Mouse (Mus musculus): Measurements from ENCODE around the gene Ccer2. TPM values are rescaled to one million over a fixed set of nuclear protein-coding genes. Genes with fewer than 3 reads are reported as not detected.

Ccer2 gene
- total and polyA plus RNA-seq, 3 experiments, result 0.11 TPM; not detected in 2

DNA sequence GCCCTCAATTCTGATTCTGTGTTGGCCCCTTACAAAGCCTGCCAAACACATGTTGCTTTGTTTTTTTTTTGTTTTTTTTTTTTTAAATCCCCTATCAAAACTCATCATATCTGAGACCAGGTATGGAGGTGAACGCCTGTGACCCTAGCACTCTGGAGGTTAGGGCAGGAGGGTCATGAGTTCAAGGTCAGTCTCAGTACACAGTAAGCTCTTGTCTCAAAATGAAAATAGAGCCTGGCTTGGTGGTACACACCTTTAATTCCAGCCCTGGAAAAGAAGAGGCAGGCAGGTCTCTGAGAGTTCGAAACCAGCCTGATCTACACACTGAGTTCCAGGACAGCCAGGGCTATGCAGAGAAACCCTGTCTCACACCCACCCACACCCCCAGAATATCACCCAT lies 36.3 kb upstream of the Ccer2 start:
- DNase-seq (ENCODE audit: low read depth, low spot score), result no peak
- no peak overlapping the region for H3K9ac ChIP-seq (ENCODE audit: control insufficient read depth, low read depth, low read length, poor library complexity, severe bottlenecking)
- no peaks in the 10 kb centered on the region for H3K9me3 ChIP-seq (replicated peaks; ENCODE audit: insufficient read depth, low read length)

DNA sequence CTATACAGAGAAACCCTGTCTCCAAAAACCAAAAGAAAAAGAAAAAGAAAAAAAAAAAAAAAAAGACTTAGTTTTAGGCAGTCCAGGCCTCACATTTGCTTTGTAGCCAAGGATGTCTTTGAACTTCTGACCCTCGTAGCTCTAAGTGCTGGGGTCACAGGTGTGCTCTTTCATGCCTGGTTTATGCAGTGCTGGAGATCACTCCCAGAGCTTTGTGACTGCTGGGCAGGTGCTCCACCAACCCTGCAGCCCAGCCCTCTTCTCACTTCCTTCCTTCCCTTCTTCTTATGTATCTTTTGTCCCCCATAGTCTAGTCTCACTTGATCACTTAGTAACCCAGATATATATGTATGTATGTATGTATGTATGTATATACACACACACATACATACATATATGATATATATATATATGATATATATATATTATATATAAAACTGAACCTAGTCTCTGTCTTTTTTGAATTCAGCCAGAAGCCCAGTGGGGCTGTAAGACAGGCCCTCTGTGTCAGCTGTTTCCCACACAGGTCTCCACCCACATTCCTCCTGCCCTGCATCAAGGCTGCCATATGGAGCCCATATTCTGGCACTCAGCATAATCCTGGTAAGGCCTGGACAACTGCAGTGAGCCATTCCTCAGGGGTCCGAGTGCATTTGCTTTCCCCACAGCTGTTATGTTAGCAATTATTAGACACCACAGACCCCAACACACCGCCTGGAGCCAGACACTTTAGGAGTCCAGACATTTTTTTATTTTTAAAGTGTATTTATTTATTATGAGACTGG lies 35.0 kb upstream of the Ccer2 start:
- no peak overlapping the region for H3K27ac ChIP-seq (ENCODE audit: control insufficient read depth, low read depth, low read length)
- H3K9me3 ChIP-seq (replicated peaks; ENCODE audit: insufficient read depth, low read length), result no peaks in the 10 kb centered on the region
- H3K27me3 ChIP-seq (ENCODE audit: control insufficient read depth in 1 of 2, insufficient read depth in 2 of 2, low read length in 2 of 2), result no peaks in the 10 kb centered on the region; a peak in 1 of 4 replicates
- no peaks in the 10 kb centered on the region for H3K36me3 ChIP-seq (ENCODE audit: control insufficient read depth in 1 of 2, insufficient read depth in 2 of 2, low read length in 2 of 2)
- no peak for DNase-seq (ENCODE audit: low read depth, low spot score)
- H3K4me1 ChIP-seq (ENCODE audit: control insufficient read depth in 1 of 2, insufficient read depth in 2 of 2, low read length in 2 of 2), result no peaks in the 10 kb centered on the region
- no peak overlapping the region for H3K4me3 ChIP-seq (ENCODE audit: control insufficient read depth in 1 of 2, insufficient read depth in 1 of 2, low read depth in 2 of 2, low read length in 2 of 2)
- TF ChIP-seq SMC3 (IDR thresholded peaks at IDR 0.05; ENCODE audit: low read depth, low read length), result no peak
- no peaks in the 10 kb centered on the region for H3K79me2 ChIP-seq (ENCODE audit: control insufficient read depth, insufficient read depth, low read length, poor library complexity)
- no peak overlapping the region for H3K9ac ChIP-seq (ENCODE audit: control insufficient read depth, low read depth, low read length, poor library complexity, severe bottlenecking)

More for the DNA sequence above, 36.3 kb upstream of the Ccer2 start:
- Histone ChIP-seq H3K27ac (ENCODE audit: control insufficient read depth, low read depth, low read length) (no peak overlapping the region), H3K36me3 (ENCODE audit: control insufficient read depth in 1 of 2, insufficient read depth in 2 of 2, low read length in 2 of 2) (no peaks in the 10 kb centered on the region), H3K27me3 (ENCODE audit: control insufficient read depth in 1 of 2, insufficient read depth in 2 of 2, low read length in 2 of 2) (no peaks in the 10 kb centered on the region; a peak in 1 of 4 replicates), H3K4me1 (ENCODE audit: control insufficient read depth in 1 of 2, insufficient read depth in 2 of 2, low read length in 2 of 2) (no peaks in the 10 kb centered on the region), H3K79me2 (ENCODE audit: control insufficient read depth, insufficient read depth, low read length, poor library complexity) (no peaks in the 10 kb centered on the region), H3K4me3 (ENCODE audit: control insufficient read depth in 1 of 2, insufficient read depth in 1 of 2, low read depth in 2 of 2, low read length in 2 of 2) (no peak overlapping the region)
- TF ChIP-seq E2F4 (IDR thresholded peaks at IDR 0.05; ENCODE audit: borderline replicate concordance, low read depth, low read length), result no peak
- TF ChIP-seq HCFC1 (IDR thresholded peaks at IDR 0.05; ENCODE audit: low read depth, low read length), result no peak
- no peak for TF ChIP-seq RCOR1 (IDR thresholded peaks at IDR 0.05; ENCODE audit: low read depth, low read length)
- TF ChIP-seq CHD1 (IDR thresholded peaks at IDR 0.05; ENCODE audit: low read depth, low read length), result no peak
- no peak for TF ChIP-seq TAL1 (IDR thresholded peaks at IDR 0.05; ENCODE audit: low read length)

DNA sequence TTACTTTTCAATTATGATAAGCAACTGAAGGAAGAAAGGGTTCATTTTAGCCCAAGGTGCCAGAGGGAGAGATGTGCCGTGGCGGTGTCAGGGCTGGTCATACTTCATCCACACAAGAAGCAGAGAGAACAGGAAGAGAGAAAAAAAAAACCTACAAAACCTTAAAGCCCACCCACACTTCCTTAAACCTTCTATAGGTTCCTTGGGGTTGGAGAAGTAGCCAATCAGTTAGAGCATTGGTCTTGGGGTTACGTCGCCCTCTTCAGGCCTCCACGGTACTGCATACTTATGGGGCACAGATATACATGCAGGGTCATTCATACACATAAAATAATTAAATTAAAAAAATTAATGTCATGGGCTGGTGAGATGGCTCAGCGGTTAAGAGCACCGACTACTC lies 33.9 kb upstream of the Ccer2 start:
- TF ChIP-seq POLR2AphosphoS2 (IDR thresholded peaks at IDR 0.05; ENCODE audit: low read length), result no peak
- no peak for TF ChIP-seq MAX (IDR thresholded peaks at IDR 0.05; ENCODE audit: low read length)
- no peak for TF ChIP-seq NELFE (IDR thresholded peaks at IDR 0.05; ENCODE audit: low read depth, low read length)
- TF ChIP-seq ZKSCAN1 (IDR thresholded peaks at IDR 0.05; ENCODE audit: low read depth, low read length), result no peak
- no peak for TF ChIP-seq CHD1 (IDR thresholded peaks at IDR 0.05; ENCODE audit: low read depth, low read length)
- TF ChIP-seq CHD2 (IDR thresholded peaks at IDR 0.05; ENCODE audit: low read length), result no peak
- TF ChIP-seq RAD21 (IDR thresholded peaks at IDR 0.05; ENCODE audit: low read depth, low read length), result peak; percentile 19
- TF ChIP-seq ZC3H11A (IDR thresholded peaks at IDR 0.05; ENCODE audit: low read depth, low read length), result no peak
- peak; percentile 32 to 51 (median 43); a peak in 5 of 6 replicates for TF ChIP-seq CTCF (IDR thresholded peaks at IDR 0.05 in 2 of 3, conservative IDR thresholded peaks at IDR 0.05 in 1 of 3; ENCODE audit: control insufficient read depth in 1 of 3, insufficient read depth in 1 of 3, low read depth in 2 of 3, low read length in 3 of 3, poor library complexity in 1 of 3, severe bottlenecking in 1 of 3)
- no peak for TF ChIP-seq E2F4 (IDR thresholded peaks at IDR 0.05; ENCODE audit: borderline replicate concordance, low read depth, low read length)
- no peak for TF ChIP-seq TBP (IDR thresholded peaks at IDR 0.05; ENCODE audit: low read depth, low read length)
- TF ChIP-seq MAZ (IDR thresholded peaks at IDR 0.05; ENCODE audit: low read depth, low read length), result no peak
- no peak for TF ChIP-seq UBTF (IDR thresholded peaks at IDR 0.05; ENCODE audit: borderline replicate concordance, insufficient read depth, low read depth, low read length)
- no peak for TF ChIP-seq GATA1 (IDR thresholded peaks at IDR 0.05; ENCODE audit: low read depth, low read length)
- no peak for TF ChIP-seq EP300 (IDR thresholded peaks at IDR 0.05; ENCODE audit: low read depth in 1 of 2, low read length in 2 of 2)
- TF ChIP-seq MEF2A (IDR thresholded peaks at IDR 0.05; ENCODE audit: extremely low read depth, insufficient replicate concordance, low read depth, low read length, poor library complexity, severe bottlenecking), result no peak
- DNase-seq (ENCODE audit: low read depth, low spot score), result peak; percentile 60
- H3K27me3 ChIP-seq (ENCODE audit: control insufficient read depth in 1 of 2, insufficient read depth in 2 of 2, low read length in 2 of 2), result no peaks in the 10 kb centered on the region; a peak in 1 of 4 replicates
- H3K4me1 ChIP-seq (ENCODE audit: control insufficient read depth in 1 of 2, insufficient read depth in 2 of 2, low read length in 2 of 2), result no peaks in the 10 kb centered on the region
- H3K79me2 ChIP-seq (ENCODE audit: control insufficient read depth, insufficient read depth, low read length, poor library complexity), result no peaks in the 10 kb centered on the region
- no peak overlapping the region for H3K4me3 ChIP-seq (ENCODE audit: control insufficient read depth in 1 of 2, insufficient read depth in 1 of 2, low read depth in 2 of 2, low read length in 2 of 2)
- no peaks in the 10 kb centered on the region for H3K9me3 ChIP-seq (replicated peaks; ENCODE audit: insufficient read depth, low read length)
- H3K36me3 ChIP-seq (ENCODE audit: control insufficient read depth in 1 of 2, insufficient read depth in 2 of 2, low read length in 2 of 2), result no peaks in the 10 kb centered on the region
- no peak overlapping the region for H3K9ac ChIP-seq (ENCODE audit: control insufficient read depth, low read depth, low read length, poor library complexity, severe bottlenecking)
- no peak overlapping the region for H3K27ac ChIP-seq (ENCODE audit: control insufficient read depth, low read depth, low read length)

Measured in MEL (cell line).